Mouse (Mus musculus) ES-E14 (cell line): ENCODE data around the gene Ahdc1. TPM values are rescaled to one million over a fixed set of nuclear protein-coding genes. Genes with fewer than 3 reads are reported as not detected.

ENCODE experiments used
- DNase-seq: peaks from one replicate; pipeline ENCODE4 v3.0.0-alpha.2; 2013; ENCODE audit warnings: low read depth, low spot score
- H3K27ac ChIP-seq: 2 replicates; pipeline ENCODE4 v1.5.1; 2012; ENCODE audit warnings: low read depth, mild to moderate bottlenecking, low read length, moderate library complexity, mixed read lengths; ENCODE audit not compliant: poor library complexity, insufficient read depth, severe bottlenecking
- H3K36me3 ChIP-seq: 2 replicates; pipeline ENCODE4 v1.6.1; 2012; ENCODE audit warnings: mild to moderate bottlenecking, low read length, moderate library complexity, mixed read lengths; ENCODE audit not compliant: control insufficient read depth, poor library complexity, insufficient read depth, severe bottlenecking
- H3K4me1 ChIP-seq, 2 experiments: fragments of 150-350 bp in 1 of 2; sonication (generic) in 1 of 2; 2 replicates each; pipeline ENCODE4 v1.6.1; 2012; ENCODE audit warnings: low read length in 2 of 2, mild to moderate bottlenecking in 1 of 2, mixed read lengths in 1 of 2; ENCODE audit not compliant: control insufficient read depth in 2 of 2, insufficient read depth in 2 of 2, poor library complexity in 1 of 2
- H3K4me3 ChIP-seq, 2 experiments: fragments of 150-350 bp in 1 of 2; sonication (generic) in 1 of 2; 2 replicates each; pipeline ENCODE4 v1.5.1; 2012; ENCODE audit warnings: low read length in 2 of 2, low read depth in 1 of 2, mild to moderate bottlenecking in 1 of 2, mixed read lengths in 1 of 2; ENCODE audit not compliant: insufficient read depth in 1 of 2, poor library complexity in 1 of 2, severe bottlenecking in 1 of 2
- H3K9ac ChIP-seq: 2 replicates; pipeline ENCODE4 v1.6.1; 2012; ENCODE audit warnings: low read depth, mild to moderate bottlenecking, low read length, mixed read lengths; ENCODE audit not compliant: poor library complexity, insufficient read depth, severe bottlenecking
- H3K9me3 ChIP-seq: fragments of 150-350 bp; sonication (generic); 2 replicates; pipeline ENCODE4 v1.6.1; 2012; ENCODE audit warnings: low read depth, mild to moderate bottlenecking, low read length; ENCODE audit not compliant: control insufficient read depth, insufficient read depth
- CHD2 ChIP-seq: IDR thresholded peaks from 2 replicates; pipeline ENCODE4 v1.6.1; 2014; ENCODE audit warnings: mild to moderate bottlenecking, low read depth, low read length, inconsistent platforms
- HCFC1 ChIP-seq: IDR thresholded peaks from 2 replicates; pipeline ENCODE4 v1.6.1; 2012; ENCODE audit warnings: low read length, inconsistent platforms, borderline replicate concordance; ENCODE audit not compliant: insufficient read depth
- MAFK ChIP-seq: IDR thresholded peaks from 2 replicates; pipeline ENCODE4 v1.6.1; 2014; ENCODE audit warnings: mild to moderate bottlenecking, low read depth, low read length, inconsistent platforms; ENCODE audit not compliant: insufficient read depth
- ZC3H11A ChIP-seq: IDR thresholded peaks from 2 replicates; pipeline ENCODE4 v1.6.1; 2012; ENCODE audit warnings: low read depth, mild to moderate bottlenecking, inconsistent platforms, low read length, borderline replicate concordance
- ZNF384 ChIP-seq: IDR thresholded peaks from 2 replicates; pipeline ENCODE4 v1.6.1; 2012; ENCODE audit warnings: low read depth, low read length, inconsistent platforms
- in situ Hi-C, 2 experiments: fragments of 600-800 bp; cut with MboI; formaldehyde crosslinking; loops; one replicate each; pipeline ENCODE4 v1.15.1; 2025; ENCODE audit warnings: low sequenced_read_pairs in 2 of 2, inconsistent platforms in 1 of 2; ENCODE audit not compliant: unreplicated experiment in 2 of 2
- total RNA-seq: library from RNA; depleted of rRNA; stranded (reverse); fragments of 300-350 nt; gene quantifications from 2 replicates; pipeline ENCODE4 v1.2.3, GENCODE M21; 2012

Gene Ahdc1
- total RNA-seq, 1 experiment: 61.8 TPM

DNA sequence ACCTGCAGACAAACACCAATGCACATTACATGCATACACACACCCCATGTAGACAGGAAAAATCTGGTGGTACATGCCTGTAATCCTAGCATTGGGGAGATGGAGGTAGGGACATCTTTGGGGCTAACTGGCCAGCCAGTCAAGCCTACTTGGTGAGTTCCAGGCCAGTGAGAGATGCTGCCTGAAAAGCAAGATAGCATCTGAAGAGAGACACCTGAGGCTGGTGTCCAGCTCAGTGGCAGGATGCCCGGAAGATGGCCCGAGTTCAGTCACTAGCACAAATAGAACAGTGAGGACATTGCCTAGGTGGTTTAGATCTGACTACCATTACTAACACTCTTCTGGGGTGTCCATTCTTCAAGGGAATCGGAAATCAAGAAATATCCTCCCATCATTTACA lies 69.8 kb downstream of the Ahdc1 start:
- H3K9me3 ChIP-seq: no peaks in the 10 kb centered on the region
- in situ Hi-C loops: no loop called here
- H3K4me1 ChIP-seq: peaks cover 3 to 42% of the 10 kb centered on the region in 2 experiments; a peak in 3 of 4 replicates
- peaks cover 23% of the 10 kb centered on the region for H3K36me3 ChIP-seq
- H3K4me3 ChIP-seq: no peak overlapping the region
- TF ChIP-seq HCFC1 (no peak), MAFK (no peak), ZC3H11A (no peak), ZNF384 (no peak), CHD2 (no peak)
- H3K27ac ChIP-seq: no peak overlapping the region
- no peak overlapping the region for H3K9ac ChIP-seq
- DNase-seq: no peak

DNA sequence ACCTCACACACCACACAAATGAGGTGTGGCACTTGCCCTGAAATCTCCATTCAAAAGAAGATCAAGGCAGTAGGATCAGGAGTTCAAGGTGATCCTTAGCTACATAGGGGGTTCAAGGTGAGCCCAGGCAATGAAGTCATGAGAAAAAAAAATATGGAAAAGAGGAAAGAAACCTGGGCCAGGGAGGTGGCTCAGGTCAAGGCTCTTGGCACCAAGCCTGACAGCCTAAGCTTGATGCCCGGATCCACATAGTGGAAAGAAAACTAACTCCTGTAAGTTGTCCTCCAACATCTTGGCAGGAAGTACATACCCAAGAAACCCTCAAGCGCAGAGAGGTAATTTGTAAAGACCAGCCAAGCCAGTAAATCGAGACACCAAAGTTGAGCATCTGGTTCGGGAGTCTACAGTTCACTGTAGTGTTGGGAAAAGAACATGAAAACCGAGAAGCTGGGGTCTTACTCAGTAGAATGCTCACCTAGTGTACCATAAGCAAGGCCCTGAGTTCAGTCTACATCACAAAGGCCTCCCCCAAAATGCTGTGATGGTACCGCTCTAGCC lies 71.2 kb downstream of the Ahdc1 start:
- Histone ChIP-seq H3K9ac (no peak overlapping the region), H3K27ac (no peak overlapping the region), H3K4me1 (peaks cover 4 to 42% of the 10 kb centered on the region in 2 experiments; a peak in 3 of 4 replicates), H3K9me3 (no peaks in the 10 kb centered on the region), H3K36me3 (peaks cover 18% of the 10 kb centered on the region; the same call in 1 of the 2 replicates), H3K4me3 (no peak overlapping the region)
- DNase-seq: no peak
- in situ Hi-C loops: no loop called here
- TF ChIP-seq MAFK (no peak), ZNF384 (no peak), HCFC1 (no peak), CHD2 (no peak), ZC3H11A (no peak)

GRCm38 (mm10) chr4:133083991-133084861 lies 73.2 kb downstream of the Ahdc1 start:
- no peak for TF ChIP-seq ZNF384
- no peak for TF ChIP-seq MAFK
- no peak for TF ChIP-seq ZC3H11A
- TF ChIP-seq CHD2: no peak
- TF ChIP-seq HCFC1: no peak
- H3K27ac ChIP-seq: peak overlapping the region; percentile 11; the same call in 1 of the 2 replicates
- in situ Hi-C loops: no loop called here
- no peak overlapping the region for H3K9ac ChIP-seq
- peak overlapping the region in 1 of 2 experiments; percentile 35; a peak in 1 of 4 replicates for H3K4me3 ChIP-seq
- H3K36me3 ChIP-seq: peaks cover 3% of the 10 kb centered on the region; the same call in 1 of the 2 replicates
- H3K4me1 ChIP-seq: peaks cover 9 to 40% of the 10 kb centered on the region in 2 experiments
- no peaks in the 10 kb centered on the region for H3K9me3 ChIP-seq
- no peak for DNase-seq

- peak overlapping the region; percentile 38 to 60 for H3K4me3 ChIP-seq
- no peak for DNase-seq
- H3K36me3 ChIP-seq: peaks cover 1% of the 10 kb centered on the region; the same call in 1 of the 2 replicates
- peak overlapping the region; percentile 11 for H3K9ac ChIP-seq
- no peak for TF ChIP-seq HCFC1
- no peak for TF ChIP-seq ZC3H11A
- no peak for TF ChIP-seq CHD2
- TF ChIP-seq MAFK: no peak
- no peak for TF ChIP-seq ZNF384
- no peaks in the 10 kb centered on the region for H3K9me3 ChIP-seq
- peaks cover 9 to 33% of the 10 kb centered on the region in 2 experiments for H3K4me1 ChIP-seq
- no peak overlapping the region for H3K27ac ChIP-seq
- in situ Hi-C loops: no loop called here
Observed at GRCm38 (mm10) chr4:133085011-133085782, 74.1 kb downstream of the Ahdc1 start.
